Mouse (Mus musculus) kidney, adult 2 months (tissue): ENCODE results near the gene Gm20662.

Experiments
- CTCF ChIP-seq: fragments of 200-500 bp; conservative IDR thresholded peaks from 2 replicates; pipeline ENCODE4 v1.5.1; 2011; ENCODE audit warnings: low read depth, mild to moderate bottlenecking, control low read depth, low read length, moderate library complexity, mixed read lengths; ENCODE audit not compliant: insufficient read depth, insufficient read length
- POLR2A ChIP-seq: fragments of 200-500 bp; IDR thresholded peaks from one replicate; pipeline ENCODE4 v1.6.1; 2011; ENCODE audit warnings: low read depth, low read length, control low read depth

DNA sequence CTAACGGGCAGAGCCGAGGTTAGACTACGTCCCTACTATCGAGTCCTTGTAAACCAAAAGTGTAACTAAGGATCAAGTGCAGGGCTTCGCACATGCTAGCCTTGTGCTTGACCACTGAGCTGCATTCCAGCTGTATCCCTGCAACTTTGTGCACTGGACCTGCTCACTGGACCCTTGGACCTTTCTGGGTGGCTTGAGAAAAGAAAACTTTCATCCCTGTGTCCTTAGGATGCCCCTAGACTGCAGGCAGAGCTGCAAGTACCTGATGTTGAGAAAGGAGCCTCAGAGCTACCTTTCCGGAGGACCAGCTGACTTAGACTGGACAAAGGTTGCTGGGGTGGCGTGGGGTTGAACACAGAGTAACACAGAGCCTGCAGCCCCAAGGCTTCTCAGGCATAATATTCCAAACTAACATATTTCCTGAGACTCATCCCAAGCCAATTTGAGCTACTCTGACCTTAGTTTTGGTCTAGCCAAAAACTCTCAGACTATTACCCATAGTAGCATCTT lies 94.5 kb downstream of the Gm20662 start:
- TF ChIP-seq CTCF = no peak
- TF ChIP-seq POLR2A = no peak
